Mouse (Mus musculus) C2C12 (cell line): ENCODE results near the gene Hoxb3. TPM values are rescaled to one million over a fixed set of nuclear protein-coding genes. Genes with fewer than 3 reads are reported as not detected.

Experiments used
- H3K27me3 ChIP-seq: one replicate; pipeline ENCODE4 v1.6.1; 2011; ENCODE audit not compliant: control insufficient read depth, insufficient read depth, insufficient read length
- H3K36me3 ChIP-seq: one replicate; pipeline ENCODE4 v1.6.1; 2011; ENCODE audit not compliant: control insufficient read depth, insufficient read depth
- H3K4me3 ChIP-seq: one replicate; pipeline ENCODE4 v1.5.1; 2011; ENCODE audit warnings: mild to moderate bottlenecking, control low read depth; ENCODE audit not compliant: poor library complexity, insufficient read depth, severe bottlenecking
- H3K79me2 ChIP-seq: one replicate; pipeline ENCODE4 v1.6.1; 2011; ENCODE audit not compliant: control insufficient read depth, insufficient read depth
- H3K79me3 ChIP-seq: one replicate; pipeline ENCODE4 v1.6.1; 2011; ENCODE audit warnings: low read depth, control low read depth
- H3ac ChIP-seq: one replicate; pipeline ENCODE3; 2011; ENCODE audit warnings: low read depth; ENCODE audit not compliant: control insufficient read depth, insufficient read length
- CEBPB ChIP-seq: IDR thresholded peaks from one replicate; pipeline ENCODE4 v1.6.1; 2011; ENCODE audit warnings: low read depth, mild to moderate bottlenecking, control low read depth, moderate library complexity
- CTCF ChIP-seq: IDR thresholded peaks from one replicate; pipeline ENCODE4 v1.5.1; 2011; ENCODE audit not compliant: control insufficient read depth, insufficient read depth, insufficient read length
- FOSL1 ChIP-seq: IDR thresholded peaks from one replicate; pipeline ENCODE4 v1.8.0; 2011; ENCODE audit warnings: mild to moderate bottlenecking, low read length; ENCODE audit not compliant: poor library complexity, insufficient read depth, severe bottlenecking
- MAX ChIP-seq: IDR thresholded peaks from one replicate; pipeline ENCODE4 v1.6.1; 2011; ENCODE audit warnings: mild to moderate bottlenecking, control low read depth
- MYOD1 ChIP-seq: IDR thresholded peaks from one replicate; pipeline ENCODE4 v1.6.1; 2011; ENCODE audit warnings: low read depth; ENCODE audit not compliant: control insufficient read depth, insufficient read length
- MYOG ChIP-seq: IDR thresholded peaks from one replicate; pipeline ENCODE4 v1.6.1; 2011; ENCODE audit not compliant: control insufficient read depth, insufficient read length; ENCODE audit errors: extremely low read depth
- USF1 ChIP-seq: IDR thresholded peaks from one replicate; pipeline ENCODE4 v1.6.1; 2011; ENCODE audit warnings: low read depth, mild to moderate bottlenecking, control low read depth, moderate library complexity
- polyA plus RNA-seq: library from polyadenylated mRNA; unstranded; fragments of >200 nt; fragmentation: generic; extraction: Trizol; gene quantifications from one replicate; pipeline ENCODE4 v1.2.1, GENCODE M21; 2012; ENCODE audit warnings: missing spikeins

The Hoxb3 gene
- polyA plus RNA-seq, 1 experiment = not detected

GRCm38 (mm10) chr11:96309288-96309687 lies 13.8 kb upstream of the Hoxb3 start:
- H3K79me2 ChIP-seq = no peaks in the 10 kb centered on the region

GRCm38 (mm10) chr11:96310183-96310938 lies 12.8 kb upstream of the Hoxb3 start:
- Histone ChIP-seq H3K79me2 (no peaks in the 10 kb centered on the region), H3ac (no peak overlapping the region), H3K79me3 (no peaks in the 10 kb centered on the region), H3K4me3 (no peak overlapping the region), H3K27me3 (peaks cover 82% of the 10 kb centered on the region), H3K36me3 (no peaks in the 10 kb centered on the region)
- TF ChIP-seq USF1 (no peak), MAX (no peak), MYOD1 (no peak), FOSL1 (no peak), CTCF (no peak), CEBPB (no peak), MYOG (no peak)

More at GRCm38 (mm10) chr11:96309288-96309687, 13.8 kb upstream of the Hoxb3 start:
- H3ac ChIP-seq = no peak overlapping the region
- H3K4me3 ChIP-seq = no peak overlapping the region
- peaks cover 81% of the 10 kb centered on the region for H3K27me3 ChIP-seq
- TF ChIP-seq MYOD1 (no peak), MYOG (no peak), CTCF (no peak), USF1 (no peak), CEBPB (no peak), FOSL1 (no peak)
- no peaks in the 10 kb centered on the region for H3K36me3 ChIP-seq
- H3K79me3 ChIP-seq = no peaks in the 10 kb centered on the region

- TF ChIP-seq FOSL1 = no peak
- no peak for TF ChIP-seq CTCF
- no peak for TF ChIP-seq CEBPB
- Histone ChIP-seq H3K27me3 (peaks cover 82% of the 10 kb centered on the region), H3K36me3 (no peaks in the 10 kb centered on the region), H3K79me3 (no peaks in the 10 kb centered on the region), H3K4me3 (no peak overlapping the region), H3K79me2 (no peaks in the 10 kb centered on the region), H3ac (no peak overlapping the region)
Measured at GRCm38 (mm10) chr11:96311097-96311496, 12.0 kb upstream of the Hoxb3 start.

- H3K79me2 ChIP-seq = no peaks in the 10 kb centered on the region
- H3K27me3 ChIP-seq = peaks cover 79% of the 10 kb centered on the region
- no peaks in the 10 kb centered on the region for H3K36me3 ChIP-seq
- H3K4me3 ChIP-seq = no peak overlapping the region
- H3K79me3 ChIP-seq = no peaks in the 10 kb centered on the region
- no peak overlapping the region for H3ac ChIP-seq
- TF ChIP-seq CEBPB (no peak), CTCF (peak; percentile 74)
Measured at GRCm38 (mm10) chr11:96311520-96312417, 11.4 kb upstream of the Hoxb3 start.

GRCm38 (mm10) chr11:96313134-96313533 lies 10.0 kb upstream of the Hoxb3 start:
- H3K4me3 ChIP-seq = no peak overlapping the region
- peaks cover 79% of the 10 kb centered on the region for H3K27me3 ChIP-seq
- H3ac ChIP-seq = no peak overlapping the region
- no peaks in the 10 kb centered on the region for H3K36me3 ChIP-seq
- no peaks in the 10 kb centered on the region for H3K79me3 ChIP-seq
- no peaks in the 10 kb centered on the region for H3K79me2 ChIP-seq
- no peak for TF ChIP-seq FOSL1
- no peak for TF ChIP-seq CTCF
- no peak for TF ChIP-seq MAX
- no peak for TF ChIP-seq MYOD1
- no peak for TF ChIP-seq MYOG
- TF ChIP-seq USF1 = no peak
- no peak for TF ChIP-seq CEBPB

- Histone ChIP-seq H3K79me3 (no peaks in the 10 kb centered on the region), H3K36me3 (no peaks in the 10 kb centered on the region), H3ac (no peak overlapping the region), H3K79me2 (no peaks in the 10 kb centered on the region), H3K4me3 (no peak overlapping the region), H3K27me3 (peaks cover 79% of the 10 kb centered on the region)
- TF ChIP-seq CTCF (no peak), MYOD1 (no peak), MYOG (no peak), CEBPB (no peak), FOSL1 (no peak), MAX (no peak), USF1 (no peak)
Measured at GRCm38 (mm10) chr11:96313806-96314428, 9.2 kb upstream of the Hoxb3 start.
